Mouse (Mus musculus): ENCODE measurements around the gene Sox21. TPM values are rescaled to one million over a fixed set of nuclear protein-coding genes. Genes with fewer than 3 reads are reported as not detected.
A peak's percentile ranks its signal among the peaks of the same experiment; 100 is the strongest.

Gene Sox21
- total RNA-seq, 2 experiments from 2014 or later: 10.0 to 10.6 TPM

- no peak for DNase-seq (ENCODE audit: extremely low spot score in 1 of 2, low spot score in 2 of 2)
- intact Hi-C loops (cut with DNase I): loop anchor here (1.0 to 5.0 kb wide), 2 partner anchors 150 to 199 kb away; no protein-coding TSS in a partner anchor
- Histone ChIP-seq H3K4me3 (no peak overlapping the region), H3K27ac (no peak overlapping the region)
- TF ChIP-seq CTCF (IDR thresholded peaks at IDR 0.05): no peak
These were observed 956 bp upstream of the Sox21 start for GRCm38 (mm10) chr14:118237786-118238185.

- TF ChIP-seq CTCF (IDR thresholded peaks at IDR 0.05): no peak
- peak overlapping the region; percentile 40 for H3K4me3 ChIP-seq
- peak overlapping the region; percentile 19; the same call in 1 of the 2 replicates for H3K27ac ChIP-seq
- intact Hi-C loops (cut with DNase I): loop anchor here (5.0 kb wide), 1 partner anchor 151 kb away; no protein-coding TSS in a partner anchor
- DNase-seq (ENCODE audit: extremely low spot score in 1 of 2, low spot score in 2 of 2): peak; percentile 17 to 25
These were observed 601 bp downstream of the Sox21 start for GRCm38 (mm10) chr14:118235973-118236885.

GRCm38 (mm10) chr14:118235361-118235972 lies 1.4 kb downstream of the Sox21 start:
- no peak for TF ChIP-seq CTCF (IDR thresholded peaks at IDR 0.05)
- Histone ChIP-seq H3K27ac (peak overlapping the region; percentile 12; the same call in 1 of the 2 replicates), H3K4me3 (peak overlapping the region; percentile 40)
- intact Hi-C loops (cut with DNase I): loop anchor here (5.0 kb wide), 1 partner anchor 152 kb away; no protein-coding TSS in a partner anchor
- peak in 1 of 2 experiments; percentile 21 for DNase-seq (ENCODE audit: extremely low spot score in 1 of 2, low spot score in 2 of 2)

- Histone ChIP-seq H3K4me3 (peak overlapping the region; percentile 40), H3K27ac (no peak overlapping the region)
- TF ChIP-seq CTCF (IDR thresholded peaks at IDR 0.05): no peak
- intact Hi-C loops (cut with DNase I): loop anchor here (5.0 kb wide), 2 partner anchors 153 to 623 kb away; no protein-coding TSS in a partner anchor
- no peak for DNase-seq (ENCODE audit: extremely low spot score in 1 of 2, low spot score in 2 of 2)
These were observed 2.2 kb downstream of the Sox21 start for GRCm38 (mm10) chr14:118234541-118235210.

- intact Hi-C loops (cut with DNase I): loop anchor here (5.0 kb wide), 1 partner anchor 623 kb away; no protein-coding TSS in a partner anchor
- no peak overlapping the region for H3K27ac ChIP-seq
- peak overlapping the region; percentile 13 for H3K4me3 ChIP-seq
- no peak for TF ChIP-seq CTCF (IDR thresholded peaks at IDR 0.05)
- DNase-seq (ENCODE audit: extremely low spot score in 1 of 2, low spot score in 2 of 2): no peak
These were observed 2.9 kb downstream of the Sox21 start for GRCm38 (mm10) chr14:118233786-118234540.

- intact Hi-C loops (cut with DNase I): loop anchor here (5.0 kb wide), 1 partner anchor 625 kb away; no protein-coding TSS in a partner anchor
- no peak for DNase-seq (ENCODE audit: extremely low spot score in 1 of 2, low spot score in 2 of 2)
- no peak for TF ChIP-seq CTCF (IDR thresholded peaks at IDR 0.05)
- H3K4me3 ChIP-seq: no peak overlapping the region
- H3K27ac ChIP-seq: no peak overlapping the region; the same call in 1 of the 2 replicates
These were observed 4.4 kb downstream of the Sox21 start for GRCm38 (mm10) chr14:118232381-118232970.

GRCm38 (mm10) chr14:118226471-118227155 lies 10.2 kb downstream of the Sox21 start:
- intact Hi-C loops (cut with DNase I): no loop called here
- no peak overlapping the region for H3K27ac ChIP-seq
- DNase-seq (ENCODE audit: extremely low spot score in 1 of 2, low spot score in 2 of 2): no peak
- no peak overlapping the region for H3K4me3 ChIP-seq
- TF ChIP-seq CTCF (IDR thresholded peaks at IDR 0.05): no peak

- DNase-seq (ENCODE audit: extremely low spot score in 1 of 2, low spot score in 2 of 2): no peak
- TF ChIP-seq CTCF (IDR thresholded peaks at IDR 0.05): no peak
- no peak overlapping the region for H3K4me3 ChIP-seq
- no peak overlapping the region for H3K27ac ChIP-seq
- intact Hi-C loops (cut with DNase I): no loop called here
These were observed 10.9 kb downstream of the Sox21 start for GRCm38 (mm10) chr14:118225911-118226310.

GRCm38 (mm10) chr14:118225061-118225743 lies 11.6 kb downstream of the Sox21 start:
- no peak for DNase-seq (ENCODE audit: extremely low spot score in 1 of 2, low spot score in 2 of 2)
- no peak overlapping the region for H3K4me3 ChIP-seq
- no peak for TF ChIP-seq CTCF (IDR thresholded peaks at IDR 0.05)
- intact Hi-C loops (cut with DNase I): no loop called here
- no peak overlapping the region for H3K27ac ChIP-seq

GRCm38 (mm10) chr14:118220885-118221284 lies 15.9 kb downstream of the Sox21 start:
- DNase-seq (ENCODE audit: extremely low spot score in 1 of 2, low spot score in 2 of 2): no peak
- Histone ChIP-seq H3K27ac (no peak overlapping the region), H3K4me3 (no peak overlapping the region)
- TF ChIP-seq CTCF (IDR thresholded peaks at IDR 0.05): peak; percentile 32
- intact Hi-C loops (cut with DNase I): no loop called here

Measured in left cerebral cortex, adult 2 months (tissue).